Mouse (Mus musculus) heart, embryonic 14.5 days (tissue): Measurements from ENCODE around the gene Cyth2. TPM values are rescaled to one million over a fixed set of nuclear protein-coding genes. Genes with fewer than 3 reads are reported as not detected.

ENCODE experiments used
- ATAC-seq: fragments of 200-750 bp; cut with Nextera tagmentation; 2 replicates; pipeline ENCODE4 v1.8.0; 2017; ENCODE audit warnings: low read depth, moderate TSS enrichment; ENCODE audit not compliant: insufficient number of reproducible peaks, insufficient read depth, low FRiP score
- H3K27ac ChIP-seq, 2 experiments: fragments of 200-500 bp in 1 of 2; fragments of 300-500 bp in 1 of 2; sonication (generic) in 1 of 2; replicated peaks in 1 of 2; 2 replicates each; pipeline ENCODE4 v1.5.1; 2012 to 2014; ENCODE audit warnings: low read depth in 2 of 2, low read length in 2 of 2, control low read depth in 1 of 2, mild to moderate bottlenecking in 1 of 2, mixed read lengths in 1 of 2; ENCODE audit not compliant: control insufficient read depth in 1 of 2, insufficient read depth in 1 of 2
- H3K27me3 ChIP-seq: fragments of 300-500 bp; sonication (generic); 2 replicates; pipeline ENCODE4 v1.6.1; 2014; ENCODE audit warnings: mild to moderate bottlenecking, low read length, control low read depth; ENCODE audit not compliant: control insufficient read depth, insufficient read depth
- H3K36me3 ChIP-seq: fragments of 300-500 bp; sonication (generic); 2 replicates; pipeline ENCODE4 v1.6.1; 2014; ENCODE audit warnings: mild to moderate bottlenecking, control low read depth, low read length, mixed read lengths; ENCODE audit not compliant: control insufficient read depth, insufficient read depth
- H3K4me1 ChIP-seq, 2 experiments: fragments of 200-500 bp in 1 of 2; fragments of 300-500 bp in 1 of 2; sonication (generic) in 1 of 2; 2 replicates each; pipeline ENCODE4 v1.6.1; 2012 to 2014; ENCODE audit warnings: low read length in 2 of 2, control low read depth in 1 of 2, mixed read lengths in 1 of 2; ENCODE audit not compliant: control insufficient read depth in 2 of 2, insufficient read depth in 2 of 2
- H3K4me2 ChIP-seq: fragments of 300-500 bp; sonication (generic); 2 replicates; pipeline ENCODE4 v1.6.1; 2014; ENCODE audit warnings: mild to moderate bottlenecking, low read length
- H3K4me3 ChIP-seq, 2 experiments: fragments of 200-500 bp in 1 of 2; fragments of 300-500 bp in 1 of 2; sonication (generic) in 1 of 2; 2 replicates each; pipeline ENCODE4 v1.5.1; 2012 to 2014; ENCODE audit warnings: low read length in 2 of 2, mild to moderate bottlenecking in 2 of 2, control low read depth in 1 of 2, low read depth in 1 of 2, moderate library complexity in 1 of 2; ENCODE audit not compliant: control insufficient read depth in 1 of 2, insufficient read depth in 1 of 2
- H3K9ac ChIP-seq: fragments of 300-500 bp; sonication (generic); 2 replicates; pipeline ENCODE4 v1.6.1; 2014; ENCODE audit warnings: mild to moderate bottlenecking, low read length
- H3K9me3 ChIP-seq: fragments of 300-500 bp; sonication (generic); 2 replicates; pipeline ENCODE4 v1.6.1; 2016; ENCODE audit warnings: low read length, control low read depth; ENCODE audit not compliant: control insufficient read depth
- WGBS: fragments of 180-500 bp; shearing (Covaris S2); extraction: QIAGEN DNeasy Blood & Tissue Kit; methylation state at CpG from one replicate; pipeline ENCODE4 v1.1.7; 2014; 5-methylcytosine and 5-hydroxymethylcytosine counted together
- polyA plus RNA-seq: library from polyadenylated mRNA; unstranded; fragments of >200 nt; fragmentation: Nextera tagmentation; extraction: Ambion mirVana; gene quantifications from 2 replicates; pipeline ENCODE4 v1.2.1, GENCODE M21; 2014

The Cyth2 gene
- polyA plus RNA-seq, 1 experiment from 2014 or later: 89.7 TPM

GRCm38 (mm10) chr7:45798931-45799330 is 15.4 kb downstream of the Cyth2 start:
- H3K4me3 ChIP-seq: peak overlapping the region in 1 of 2 experiments; percentile 43; a peak in 2 of 4 replicates
- peaks cover 64% of the 10 kb centered on the region for H3K27me3 ChIP-seq
- H3K9ac ChIP-seq: 0 out of 2 replicates have a peak overlapping the region, but pooled peaks have one; percentile 63
- H3K36me3 ChIP-seq: no peaks in the 10 kb centered on the region
- WGBS: 45% methylated on average over 7 of the region's 7 CpGs
- peaks cover 4 to 18% of the 10 kb centered on the region in 2 experiments; a peak in 3 of 4 replicates for H3K4me1 ChIP-seq
- H3K9me3 ChIP-seq: no peaks in the 10 kb centered on the region
- peak overlapping the region; percentile 83 for H3K4me2 ChIP-seq
- no peak for ATAC-seq
- H3K27ac ChIP-seq: no peak overlapping the region

GRCm38 (mm10) chr7:45798511-45798836 is 15.9 kb downstream of the Cyth2 start:
- ATAC-seq: no peak
- H3K4me3 ChIP-seq: peak overlapping the region; percentile 43 to 45
- H3K9me3 ChIP-seq: no peaks in the 10 kb centered on the region
- no peaks in the 10 kb centered on the region for H3K36me3 ChIP-seq
- peak overlapping the region; percentile 63 for H3K9ac ChIP-seq
- WGBS: 2% methylated on average over 19 of the region's 19 CpGs
- H3K27me3 ChIP-seq: peaks cover 69% of the 10 kb centered on the region
- H3K4me1 ChIP-seq: peaks cover 4 to 18% of the 10 kb centered on the region in 2 experiments; a peak in 3 of 4 replicates
- peak overlapping the region; percentile 83 for H3K4me2 ChIP-seq
- no peak overlapping the region for H3K27ac ChIP-seq

- no peak for ATAC-seq
- no peaks in the 10 kb centered on the region for H3K36me3 ChIP-seq
- no peak overlapping the region for H3K27ac ChIP-seq
- peaks cover 4 to 18% of the 10 kb centered on the region in 2 experiments; a peak in 3 of 4 replicates for H3K4me1 ChIP-seq
- H3K4me2 ChIP-seq: peak overlapping the region; percentile 83
- peak overlapping the region; percentile 43 to 45 for H3K4me3 ChIP-seq
- 1% methylated on average over 60 of the region's 60 CpGs for WGBS
- peaks cover 75% of the 10 kb centered on the region for H3K27me3 ChIP-seq
- no peaks in the 10 kb centered on the region for H3K9me3 ChIP-seq
- peak overlapping the region; percentile 63 for H3K9ac ChIP-seq
Observed at GRCm38 (mm10) chr7:45797661-45798510, 16.5 kb downstream of the Cyth2 start.

- Histone ChIP-seq H3K36me3 (no peaks in the 10 kb centered on the region), H3K4me2 (no peak overlapping the region), H3K4me1 (peaks cover 4 to 18% of the 10 kb centered on the region in 2 experiments; a peak in 3 of 4 replicates), H3K27me3 (peaks cover 75% of the 10 kb centered on the region), H3K27ac (no peak overlapping the region), H3K9me3 (no peaks in the 10 kb centered on the region), H3K4me3 (no peak overlapping the region), H3K9ac (no peak overlapping the region)
- WGBS: 40% methylated on average over 6 of the region's 6 CpGs
- ATAC-seq: no peak
Observed at GRCm38 (mm10) chr7:45796950-45797349, 17.4 kb downstream of the Cyth2 start.

GRCm38 (mm10) chr7:45794971-45795370 is 19.4 kb downstream of the Cyth2 start:
- Histone ChIP-seq H3K36me3 (no peaks in the 10 kb centered on the region), H3K27me3 (peaks cover 63% of the 10 kb centered on the region), H3K4me1 (peaks cover 0 to 9% of the 10 kb centered on the region in 2 experiments; a peak in 3 of 4 replicates), H3K27ac (no peak overlapping the region), H3K9me3 (no peaks in the 10 kb centered on the region), H3K4me2 (no peak overlapping the region), H3K4me3 (no peak overlapping the region), H3K9ac (no peak overlapping the region)
- ATAC-seq: no peak
- WGBS: 88% methylated on average over 29 of the region's 29 CpGs

GRCm38 (mm10) chr7:45793969-45794585 is 20.3 kb downstream of the Cyth2 start:
- no peak for ATAC-seq
- no peak overlapping the region for H3K9ac ChIP-seq
- no peaks in the 10 kb centered on the region for H3K9me3 ChIP-seq
- H3K27ac ChIP-seq: no peak overlapping the region
- H3K4me2 ChIP-seq: no peak overlapping the region
- peaks cover 55% of the 10 kb centered on the region for H3K27me3 ChIP-seq
- WGBS: 77% methylated on average over 35 of the region's 44 CpGs
- no peaks in the 10 kb centered on the region for H3K36me3 ChIP-seq
- H3K4me3 ChIP-seq: no peak overlapping the region
- H3K4me1 ChIP-seq: peaks cover 0 to 9% of the 10 kb centered on the region in 2 experiments; a peak in 3 of 4 replicates

GRCm38 (mm10) chr7:45793240-45793639 is 21.1 kb downstream of the Cyth2 start:
- H3K4me2 ChIP-seq: no peak overlapping the region
- peaks cover 47% of the 10 kb centered on the region for H3K27me3 ChIP-seq
- H3K9ac ChIP-seq: no peak overlapping the region
- no peaks in the 10 kb centered on the region for H3K9me3 ChIP-seq
- no peaks in the 10 kb centered on the region for H3K36me3 ChIP-seq
- ATAC-seq: no peak
- H3K27ac ChIP-seq: no peak overlapping the region
- peaks cover 0 to 4% of the 10 kb centered on the region in 2 experiments; a peak in 3 of 4 replicates for H3K4me1 ChIP-seq
- 67% methylated on average over 24 of the region's 24 CpGs for WGBS
- H3K4me3 ChIP-seq: no peak overlapping the region
